In the genomic region with DNA sequence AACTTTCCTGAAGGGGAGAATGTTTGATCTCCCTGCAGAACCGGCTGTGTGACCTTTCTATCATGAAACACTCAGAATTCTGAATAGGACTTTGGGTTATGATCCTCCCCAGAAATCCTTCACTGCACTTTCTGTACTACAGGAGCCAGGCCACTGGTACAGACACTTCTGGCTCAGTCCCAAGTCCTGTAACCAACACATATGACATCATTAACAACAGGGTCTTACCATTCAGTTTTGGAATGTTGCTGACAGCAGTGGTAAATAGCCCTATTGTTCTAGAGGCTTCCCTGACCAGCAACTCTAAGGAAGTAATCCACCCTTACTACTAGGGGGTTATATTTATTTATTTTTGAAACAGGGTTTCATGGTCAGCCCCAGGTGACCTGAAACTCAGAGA, we compare ENCODE assay signal across 8 mouse cellular contexts. TPM values are rescaled to one million over a fixed set of nuclear protein-coding genes. Genes with fewer than 3 reads are reported as not detected.
DNase-seq lines count a peak whose midpoint lies in the region; ATAC-seq lines count a peak whose summit lies in the region.

Proca1 (plus strand) TSS at position 280 of the 400 bp plus-strand sequence.

- peaks cover 30% of the 10 kb centered on the region for H3K4me1 ChIP-seq in kidney, embryonic 15.5 days
- peaks cover 14% of the 10 kb centered on the region for H3K4me1 ChIP-seq in embryonic facial prominence, embryonic 14.5 days (ENCODE audit: control insufficient read depth, insufficient read depth, low read length)
- H3K4me1 ChIP-seq in liver, embryonic 12.5 days: peaks cover 31% of the 10 kb centered on the region

- DNase-seq in kidney, postnatal 25 days: no peak
- peak; percentile 26 for DNase-seq in NIH3T3 (ENCODE audit: low read depth)
- no peak for DNase-seq in embryonic facial prominence, embryonic 14.5 days (ENCODE audit: low spot score)
- DNase-seq in right cerebral cortex, postnatal 14 days: no peak
- DNase-seq in spleen, adult 18-20 months: no peak

- ATAC-seq in kidney, embryonic 15.5 days (replicated peaks; ENCODE audit: low FRiP score): no peak
- no peak for ATAC-seq in embryonic facial prominence, embryonic 14.5 days (ENCODE audit: low read depth)
- no peak for ATAC-seq in liver, embryonic 12.5 days
- ATAC-seq in cerebellum, adult (ENCODE audit: insufficient number of reproducible peaks, low FRiP score, low TSS enrichment): no peak

- whole genome bisulfite sequencing in kidney, embryonic 15.5 days: 76% methylated on average over 1 of the region's 1 CpGs
- 64% methylated on average over 1 of the region's 1 CpGs for WGBS in embryonic facial prominence, embryonic 14.5 days
- WGBS in liver, embryonic 12.5 days (ENCODE audit: insufficient replicate concordance): 62% methylated on average over 1 of the region's 1 CpGs

- no peaks in the 10 kb centered on the region for H3K9me3 ChIP-seq in kidney, embryonic 15.5 days (replicated peaks)
- H3K9me3 ChIP-seq in embryonic facial prominence, embryonic 14.5 days (ENCODE audit: control insufficient read depth, low read length): no peaks in the 10 kb centered on the region
- H3K9me3 ChIP-seq in liver, embryonic 12.5 days (replicated peaks): no peaks in the 10 kb centered on the region

- H3K27ac ChIP-seq in kidney, embryonic 15.5 days: peak within 1 kb of the TSS; percentile 71; the same call in 1 of the 2 replicates
- no peak within 1 kb of the TSS for H3K27ac ChIP-seq in embryonic facial prominence, embryonic 14.5 days (replicated peaks; ENCODE audit: low read depth, low read length)
- no peak within 1 kb of the TSS for H3K27ac ChIP-seq in liver, embryonic 12.5 days

- no peak within 1 kb of the TSS for H3K9ac ChIP-seq in kidney, embryonic 15.5 days
- H3K9ac ChIP-seq in embryonic facial prominence, embryonic 14.5 days (ENCODE audit: low read depth, low read length): 0 out of 2 replicates have a peak within 1 kb of the TSS, but pooled peaks have one; percentile 44
- H3K9ac ChIP-seq in liver, embryonic 12.5 days: no peak within 1 kb of the TSS

- H3K4me3 ChIP-seq in kidney, embryonic 15.5 days (replicated peaks): peak within 1 kb of the TSS; percentile 59
- peak within 1 kb of the TSS; percentile 52 for H3K4me3 ChIP-seq in embryonic facial prominence, embryonic 14.5 days (ENCODE audit: low read depth, low read length)
- peak within 1 kb of the TSS; percentile 65 for H3K4me3 ChIP-seq in liver, embryonic 12.5 days

- H3K4me2 ChIP-seq in kidney, embryonic 15.5 days: peak within 1 kb of the TSS; percentile 62
- H3K4me2 ChIP-seq in embryonic facial prominence, embryonic 14.5 days (ENCODE audit: low read depth, low read length): peak within 1 kb of the TSS; percentile 61
- H3K4me2 ChIP-seq in liver, embryonic 12.5 days: peak within 1 kb of the TSS; percentile 85

- no peaks in the 10 kb centered on the region for H3K27me3 ChIP-seq in kidney, embryonic 15.5 days
- H3K27me3 ChIP-seq in embryonic facial prominence, embryonic 14.5 days (replicated peaks; ENCODE audit: control insufficient read depth, insufficient read depth, low read length): no peaks in the 10 kb centered on the region
- H3K27me3 ChIP-seq in liver, embryonic 12.5 days (replicated peaks): peaks cover 55% of the 10 kb centered on the region

- H3K36me3 ChIP-seq in kidney, embryonic 15.5 days: peaks cover 33% of the 10 kb centered on the region
- peaks cover 33% of the 10 kb centered on the region for H3K36me3 ChIP-seq in embryonic facial prominence, embryonic 14.5 days (ENCODE audit: control insufficient read depth, insufficient read depth, low read length)
- peaks cover 21% of the 10 kb centered on the region for H3K36me3 ChIP-seq in liver, embryonic 12.5 days

RNA-seq across cellular contexts. Expression of gene Proca1, which starts in this region (rescaled TPM):
- polyA plus RNA-seq in kidney, embryonic 15.5 days (2015; fragmentation: Nextera tagmentation; extraction: Ambion mirVana): 3.1 and 4.3 TPM in 2 replicates
- polyA plus RNA-seq in embryonic facial prominence, embryonic 14.5 days (2014; fragmentation: Nextera tagmentation; extraction: Ambion mirVana): 2.4 and 2.7 TPM in 2 replicates
- 0.31 and 0.63 TPM in 2 replicates for polyA plus RNA-seq in liver, embryonic 12.5 days (2016; fragmentation: Nextera tagmentation; extraction: Ambion mirVana)
